ENCODE assay signal across 9 mouse cellular contexts in genomic region chr10:89532929-89533727, GRCm38 (mm10). TPM values are rescaled to one million over a fixed set of nuclear protein-coding genes. Genes with fewer than 3 reads are reported as not detected.
A peak's percentile ranks its signal among the peaks of the same experiment; 100 is the strongest.
DNase-seq lines count a peak whose midpoint lies in the region; ATAC-seq and TF ChIP-seq lines count a peak whose summit lies in the region.
"Had no signal": no experiment of that assay in that cellular context is flagged by ENCODE, and none has a peak within 500 bp of the region (broad histone marks: within the 10 kb centered on the region; RNA-seq: fewer than 3 reads in every experiment).

Nr1h4 (minus strand) TSS chr10:89533585.

- H3K27me3 ChIP-seq in heart, embryonic 14.5 days (ENCODE audit: control insufficient read depth, insufficient read depth, low read length), result no peaks in the 10 kb centered on the region
- no peaks in the 10 kb centered on the region for H3K27me3 ChIP-seq in liver, adult 2 months (ENCODE audit: control insufficient read depth, insufficient read depth, low read length)
- H3K27me3 ChIP-seq: embryonic facial prominence, embryonic 15.5 days had no signal

- peak within 1 kb of the TSS; percentile 38; the same call in 1 of the 2 replicates for H3K9ac ChIP-seq in heart, embryonic 14.5 days (ENCODE audit: low read length)
- peak within 1 kb of the TSS; percentile 92 for H3K9ac ChIP-seq in liver, adult 2 months (ENCODE audit: low read depth, low read length)
- H3K9ac ChIP-seq: embryonic facial prominence, embryonic 15.5 days had no signal

- no peak for TF ChIP-seq CTCF in liver, adult 2 months (IDR thresholded peaks at IDR 0.05; ENCODE audit: low read depth, low read length)

- no peaks in the 10 kb centered on the region for H3K36me3 ChIP-seq in heart, embryonic 14.5 days (ENCODE audit: control insufficient read depth, insufficient read depth, low read length)
- peaks cover 11% of the 10 kb centered on the region for H3K36me3 ChIP-seq in liver, adult 2 months (ENCODE audit: control insufficient read depth, insufficient read depth, low read length)
- H3K36me3 ChIP-seq: embryonic facial prominence, embryonic 15.5 days had no signal

- peak within 1 kb of the TSS; percentile 31 for H3K4me2 ChIP-seq in heart, embryonic 14.5 days (ENCODE audit: low read length)
- H3K4me2 ChIP-seq: embryonic facial prominence, embryonic 15.5 days had no signal

- H3K9me3 ChIP-seq in heart, embryonic 14.5 days (ENCODE audit: control insufficient read depth, low read length), result no peaks in the 10 kb centered on the region
- H3K9me3 ChIP-seq: embryonic facial prominence, embryonic 15.5 days had no signal

- intact Hi-C loops in gastrocnemius, postnatal 14 days (cut with DNase I; ENCODE audit: low total_unique reads), result no loop called here
- intact Hi-C loops in left cerebral cortex, postnatal 36 days (cut with DNase I), result no loop called here

- peak; percentile 8 for DNase-seq in gastrocnemius, postnatal 14 days
- no peak for DNase-seq in gastrocnemius, adult 18-20 months (ENCODE audit: low spot score)
- peak; percentile 91 for DNase-seq in adrenal gland, postnatal 14 days
- peak; percentile 95 for DNase-seq in liver, adult 2 months (ENCODE audit: extremely low read depth, low read depth, low spot score)
- no peak for DNase-seq in frontal cortex, postnatal 25 days (ENCODE audit: low spot score in 2 of 2)
- no peak for DNase-seq in left cerebral cortex, postnatal 36 days (ENCODE audit: low spot score in 2 of 2)
- no peak for DNase-seq in layer of hippocampus, postnatal 36 days

- peaks cover 18% of the 10 kb centered on the region; the same call in 1 of the 2 replicates for H3K79me2 ChIP-seq in liver, adult 2 months (ENCODE audit: control insufficient read depth, insufficient read depth, low read length)

- 49% methylated on average over 17 of the region's 17 CpGs for WGBS in heart, embryonic 14.5 days
- 8% methylated on average over 17 of the region's 17 CpGs for WGBS in liver, adult 2 months

- TF ChIP-seq POLR2A in liver, adult 2 months (IDR thresholded peaks at IDR 0.05; ENCODE audit: extremely low read depth, insufficient read depth, low read length), result no peak; the same call in 1 of the 2 replicates

- peak within 1 kb of the TSS; percentile 2 to 8; a peak in 2 of 4 replicates for H3K4me3 ChIP-seq in heart, embryonic 14.5 days (ENCODE audit: control insufficient read depth in 1 of 2, insufficient read depth in 1 of 2, low read depth in 1 of 2, low read length in 2 of 2)
- H3K4me3 ChIP-seq in liver, adult 2 months (ENCODE audit: insufficient read depth, low read depth, low read length), result peak within 1 kb of the TSS; percentile 65
- H3K4me3 ChIP-seq: embryonic facial prominence, embryonic 15.5 days had no signal

- peak within 1 kb of the TSS; percentile 47 to 65 for H3K27ac ChIP-seq in heart, embryonic 14.5 days (replicated peaks in 1 of 2; ENCODE audit: control insufficient read depth in 1 of 2, insufficient read depth in 1 of 2, low read depth in 2 of 2, low read length in 2 of 2)
- H3K27ac ChIP-seq in liver, adult 2 months (replicated peaks; ENCODE audit: insufficient read depth, low read depth, low read length), result peak within 1 kb of the TSS; percentile 95
- H3K27ac ChIP-seq: embryonic facial prominence, embryonic 15.5 days had no signal

- H3K4me1 ChIP-seq in heart, embryonic 14.5 days (ENCODE audit: control insufficient read depth in 2 of 2, insufficient read depth in 2 of 2, low read length in 2 of 2), result peaks cover 16 to 46% of the 10 kb centered on the region in 2 experiments
- peaks cover 18% of the 10 kb centered on the region for H3K4me1 ChIP-seq in liver, adult 2 months (ENCODE audit: control insufficient read depth, insufficient read depth, low read length)

- ATAC-seq in heart, embryonic 14.5 days (ENCODE audit: insufficient number of reproducible peaks, insufficient read depth, low FRiP score, low read depth), result no peak

RNA-seq across cellular contexts. Expression of gene Nr1h4, which starts in this region (rescaled TPM):
- not detected for total RNA-seq in gastrocnemius, postnatal 14 days (2021)
- under 1 TPM in 1 of 2 experiments, not detected in 1; 0.19 TPM for total RNA-seq in gastrocnemius, adult 18-20 months (2021)
- 14.1 and 21.5 TPM in 2 replicates for total RNA-seq in adrenal gland, postnatal 14 days (2021)
- polyA plus RNA-seq in heart, embryonic 14.5 days (2014; fragmentation: Nextera tagmentation; extraction: Ambion mirVana), result 0.90 and 1.2 TPM in 2 replicates
- total RNA-seq in liver, adult 2 months (2014; rRNA removed), result 131 and 168 TPM in 2 replicates
- 52.2 and 58.4 TPM in 2 replicates for polyA plus RNA-seq in liver, adult 2 months (2012; rRNA removed)
- total RNA-seq in left cerebral cortex, postnatal 36 days (2021), result not detected
- total RNA-seq in layer of hippocampus, postnatal 36 days (2021), result under 1 TPM in 1 of 2 experiments, not detected in 1; 0.22 TPM
- polyA plus RNA-seq: embryonic facial prominence, embryonic 15.5 days had no signal

Comparison
In these comparisons a context has a peak if more than half of its experiments do, and no peak if none do; other contexts are left out.
1. RNA of gene Nr1h4 (total RNA-seq): 131 to 168 TPM in liver, adult 2 months and 14.1 to 21.5 TPM in adrenal gland, postnatal 14 days; 0.22 TPM in layer of hippocampus, postnatal 36 days, 0.19 TPM in gastrocnemius, adult 18-20 months, not detected in left cerebral cortex, postnatal 36 days and not detected in gastrocnemius, postnatal 14 days; every median in the first group is over 10 times any median in the second.
2. RNA of gene Nr1h4 (polyA plus RNA-seq): 52.2 to 58.4 TPM in liver, adult 2 months; 0.90 to 1.2 TPM in heart, embryonic 14.5 days; every median in the first group is over 10 times any median in the second.
3. Peak in DNase-seq in gastrocnemius, postnatal 14 days; RNA of the gene not detected or under 1 TPM.
4. DNase-seq: peak in adrenal gland, postnatal 14 days (single experiment) and liver, adult 2 months (single experiment); none in gastrocnemius, adult 18-20 months (single experiment), frontal cortex, postnatal 25 days (0 of 2), left cerebral cortex, postnatal 36 days (0 of 2) and layer of hippocampus, postnatal 36 days (0 of 2).